Mouse (Mus musculus): ENCODE data around the gene Supt7l. TPM values are rescaled to one million over a fixed set of nuclear protein-coding genes. Genes with fewer than 3 reads are reported as not detected.

Supt7l gene
- polyA plus RNA-seq, 1 experiment from 2014 or later, result 32.8 TPM

DNA sequence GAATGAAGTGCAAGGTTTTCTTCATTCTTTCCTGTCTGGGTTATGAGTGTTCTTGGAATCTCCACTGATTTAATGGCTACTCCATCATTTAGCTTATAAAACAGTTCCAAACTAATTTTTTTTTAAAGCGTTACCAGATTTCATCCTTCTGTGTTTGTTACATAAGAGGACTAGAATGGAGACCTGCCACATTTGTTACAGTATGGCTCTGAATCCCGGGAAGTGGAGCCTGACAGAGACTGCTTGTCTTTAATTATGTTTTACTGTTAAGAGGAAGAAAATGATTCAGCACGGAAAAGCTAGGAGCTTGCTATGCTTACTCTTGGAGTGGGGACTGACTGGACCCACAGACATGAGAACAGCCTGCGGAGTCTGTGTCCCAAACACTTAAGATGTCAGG, 47.1 kb downstream of the Supt7l start:
- Histone ChIP-seq H3K36me3 (peaks cover 93% of the 10 kb centered on the region), H3K4me3 (no peak overlapping the region)
- DNase-seq (ENCODE audit: low spot score), result no peak

DNA sequence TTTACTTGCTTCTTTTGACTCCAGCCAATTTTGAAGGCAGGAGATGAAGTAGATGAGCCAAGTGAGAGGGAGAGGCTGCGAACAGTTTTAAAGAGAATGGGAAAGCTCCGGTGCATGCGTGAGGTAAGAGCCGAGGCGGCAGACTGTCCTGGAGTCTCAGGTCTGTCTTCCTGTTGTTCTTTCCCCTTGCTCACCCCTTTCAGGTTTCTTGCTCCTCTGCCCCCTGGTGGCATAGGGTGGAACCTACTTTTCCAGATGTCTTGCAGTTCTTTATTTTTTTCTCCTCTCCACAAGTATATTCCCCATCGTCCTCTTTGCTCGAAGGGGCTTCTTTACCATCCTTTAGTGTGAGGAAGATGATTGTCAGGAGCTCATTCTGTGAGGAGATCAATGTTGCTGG, 57.3 kb downstream of the Supt7l start:
- DNase-seq (ENCODE audit: low spot score), result peak; percentile 52
- H3K9me3 ChIP-seq (replicated peaks), result no peaks in the 10 kb centered on the region
- H3K27me3 ChIP-seq (ENCODE audit: low read depth, poor library complexity, severe bottlenecking), result no peaks in the 10 kb centered on the region
- peaks cover 97% of the 10 kb centered on the region for H3K36me3 ChIP-seq
- H3K4me3 ChIP-seq, result no peak overlapping the region
- 80% methylated on average over 7 of the region's 7 CpGs for WGBS
- H3K4me1 ChIP-seq, result no peaks in the 10 kb centered on the region
- no peak overlapping the region for H3K27ac ChIP-seq

More for the DNA sequence above, 47.1 kb downstream of the Supt7l start:
- no peaks in the 10 kb centered on the region for H3K9me3 ChIP-seq (replicated peaks)
- 95% methylated on average over 4 of the region's 4 CpGs for WGBS
- no peaks in the 10 kb centered on the region for H3K27me3 ChIP-seq (ENCODE audit: low read depth, poor library complexity, severe bottlenecking)
- H3K4me1 ChIP-seq, result no peaks in the 10 kb centered on the region
- H3K27ac ChIP-seq, result no peak overlapping the region

DNA sequence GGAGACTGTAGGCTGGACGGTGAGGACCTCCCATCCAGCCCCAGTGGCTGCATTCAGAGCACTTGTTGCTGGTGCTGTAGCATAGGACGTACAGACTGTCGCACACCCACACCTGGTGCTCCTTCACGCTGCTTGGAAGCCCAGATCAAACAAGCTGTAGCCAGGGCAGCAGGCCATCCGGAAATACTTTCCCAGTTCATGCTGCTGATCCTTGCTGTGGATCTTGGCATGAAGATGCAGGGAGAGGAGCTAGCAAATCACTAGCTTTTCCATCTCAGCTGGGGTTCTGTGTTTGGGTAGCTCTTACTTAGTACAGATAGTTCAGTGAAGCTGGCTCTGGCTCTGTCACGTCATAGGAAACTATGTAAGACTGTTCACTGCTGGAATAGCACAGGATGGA, 57.9 kb downstream of the Supt7l start:
- Histone ChIP-seq H3K4me3 (no peak overlapping the region), H3K9me3 (replicated peaks) (no peaks in the 10 kb centered on the region), H3K27ac (no peak overlapping the region), H3K4me1 (no peaks in the 10 kb centered on the region), H3K27me3 (ENCODE audit: low read depth, poor library complexity, severe bottlenecking) (no peaks in the 10 kb centered on the region), H3K36me3 (peaks cover 94% of the 10 kb centered on the region)
- no peak for DNase-seq (ENCODE audit: low spot score)
- 92% methylated on average over 6 of the region's 6 CpGs for WGBS

DNA sequence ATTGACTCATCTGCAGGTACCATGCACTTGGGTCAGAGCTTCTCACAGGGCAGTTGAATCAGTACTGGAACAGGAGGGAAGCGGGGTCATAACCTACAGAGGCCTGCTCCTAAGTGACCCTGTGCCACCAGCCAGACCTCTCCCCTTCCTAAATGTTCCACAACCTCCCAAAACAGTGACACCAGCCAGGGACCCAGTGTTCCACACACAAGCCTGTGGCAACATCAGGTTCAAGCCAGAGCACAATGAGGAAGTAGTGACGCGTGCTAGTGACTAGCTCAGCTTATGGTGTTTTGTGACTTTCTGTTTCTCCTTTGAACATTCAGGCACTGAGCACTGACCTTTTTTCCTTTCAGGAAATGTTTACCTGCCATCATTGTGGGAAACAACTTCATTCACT, 59.8 kb downstream of the Supt7l start:
- 91% methylated on average over 3 of the region's 3 CpGs for WGBS

More for the DNA sequence above, 59.8 kb downstream of the Supt7l start:
- H3K9me3 ChIP-seq (replicated peaks), result no peaks in the 10 kb centered on the region
- H3K4me1 ChIP-seq, result no peaks in the 10 kb centered on the region
- H3K36me3 ChIP-seq, result peaks cover 77% of the 10 kb centered on the region
- H3K27me3 ChIP-seq (ENCODE audit: low read depth, poor library complexity, severe bottlenecking), result no peaks in the 10 kb centered on the region
- H3K27ac ChIP-seq, result no peak overlapping the region
- H3K4me3 ChIP-seq, result no peak overlapping the region
- DNase-seq (ENCODE audit: low spot score), result no peak

Other genes with a start within 250 kb of the Supt7l start
- gene Ift172, start 236.7 kb downstream of the Supt7l start, polyA plus RNA-seq (2016; fragmentation: Nextera tagmentation; extraction: Ambion mirVana), result 34.7 and 48.6 TPM in 2 replicates
- 69.0 and 70.6 TPM in 2 replicates for gene Fndc4, start 231.7 kb downstream of the Supt7l start, polyA plus RNA-seq (2016; fragmentation: Nextera tagmentation; extraction: Ambion mirVana)
- gene Gckr, start 230.4 kb downstream of the Supt7l start, polyA plus RNA-seq (2016; fragmentation: Nextera tagmentation; extraction: Ambion mirVana), result 0.31 TPM in 1 of 2 replicates, not detected in the other
- gene Zfp512, start 75.4 kb downstream of the Supt7l start, polyA plus RNA-seq (2016; fragmentation: Nextera tagmentation; extraction: Ambion mirVana), result 65.6 and 79.8 TPM in 2 replicates
- gene 4930548H24Rik, start 42.1 kb downstream of the Supt7l start, polyA plus RNA-seq (2016; fragmentation: Nextera tagmentation; extraction: Ambion mirVana), result not detected in 2 replicates
- 119 and 125 TPM in 2 replicates for gene Gpn1, start 33.1 kb downstream of the Supt7l start, polyA plus RNA-seq (2016; fragmentation: Nextera tagmentation; extraction: Ambion mirVana)
- gene Slc4a1ap, start 812 bp downstream of the Supt7l start, polyA plus RNA-seq (2016; fragmentation: Nextera tagmentation; extraction: Ambion mirVana), result 34.0 and 34.4 TPM in 2 replicates
- gene Mrpl33, start 69.1 kb upstream of the Supt7l start, polyA plus RNA-seq (2016; fragmentation: Nextera tagmentation; extraction: Ambion mirVana), result 254 and 274 TPM in 2 replicates
- gene Rbks, start 169.8 kb upstream of the Supt7l start, polyA plus RNA-seq (2016; fragmentation: Nextera tagmentation; extraction: Ambion mirVana), result 4.9 and 5.0 TPM in 2 replicates
- 35.7 and 37.0 TPM in 2 replicates for gene Babam2, start 169.9 kb upstream of the Supt7l start, polyA plus RNA-seq (2016; fragmentation: Nextera tagmentation; extraction: Ambion mirVana)

Data from limb, embryonic 10.5 days (tissue).